Mouse (Mus musculus): ENCODE results near the gene Reps2.

GRCm38 (mm10) chrX:162407291-162407690, 236.2 kb downstream of the Reps2 start:
- TF ChIP-seq CTCF (conservative IDR thresholded peaks at IDR 0.05 in 1 of 2, IDR thresholded peaks at IDR 0.05 in 1 of 2; ENCODE audit: low read depth in 2 of 2, low read length in 2 of 2) (no peak), CHD2 (IDR thresholded peaks at IDR 0.05; ENCODE audit: low read length) (no peak), POLR2A (IDR thresholded peaks at IDR 0.05; ENCODE audit: low read depth, low read length) (no peak), USF1 (IDR thresholded peaks at IDR 0.05; ENCODE audit: low read depth, low read length) (no peak), TBP (conservative IDR thresholded peaks at IDR 0.05; ENCODE audit: low read depth, low read length) (no peak), MAFK (IDR thresholded peaks at IDR 0.05; ENCODE audit: insufficient replicate concordance, low read length) (no peak), ZC3H11A (IDR thresholded peaks at IDR 0.05; ENCODE audit: low read depth, low read length) (no peak), ZKSCAN1 (IDR thresholded peaks at IDR 0.05; ENCODE audit: borderline replicate concordance, low read depth, low read length) (no peak), EP300 (IDR thresholded peaks at IDR 0.05; ENCODE audit: low read length) (no peak), TCF12 (IDR thresholded peaks at IDR 0.05; ENCODE audit: low read depth, low read length) (no peak), JUND (conservative IDR thresholded peaks at IDR 0.05; ENCODE audit: low read depth, low read length) (no peak), MAX (IDR thresholded peaks at IDR 0.05; ENCODE audit: low read length) (no peak), CHD1 (IDR thresholded peaks at IDR 0.05; ENCODE audit: low read depth, low read length) (no peak), ZNF384 (IDR thresholded peaks at IDR 0.05; ENCODE audit: low read depth, low read length) (no peak)
